Mouse (Mus musculus): Measurements from ENCODE around the gene Mbtd1.
"Not testable (repeated sequence)": the region's sequence is repeated elsewhere in the genome, so short reads cannot be mapped to it uniquely, and the experiment has no call there.

Mbtd1 gene

DNA sequence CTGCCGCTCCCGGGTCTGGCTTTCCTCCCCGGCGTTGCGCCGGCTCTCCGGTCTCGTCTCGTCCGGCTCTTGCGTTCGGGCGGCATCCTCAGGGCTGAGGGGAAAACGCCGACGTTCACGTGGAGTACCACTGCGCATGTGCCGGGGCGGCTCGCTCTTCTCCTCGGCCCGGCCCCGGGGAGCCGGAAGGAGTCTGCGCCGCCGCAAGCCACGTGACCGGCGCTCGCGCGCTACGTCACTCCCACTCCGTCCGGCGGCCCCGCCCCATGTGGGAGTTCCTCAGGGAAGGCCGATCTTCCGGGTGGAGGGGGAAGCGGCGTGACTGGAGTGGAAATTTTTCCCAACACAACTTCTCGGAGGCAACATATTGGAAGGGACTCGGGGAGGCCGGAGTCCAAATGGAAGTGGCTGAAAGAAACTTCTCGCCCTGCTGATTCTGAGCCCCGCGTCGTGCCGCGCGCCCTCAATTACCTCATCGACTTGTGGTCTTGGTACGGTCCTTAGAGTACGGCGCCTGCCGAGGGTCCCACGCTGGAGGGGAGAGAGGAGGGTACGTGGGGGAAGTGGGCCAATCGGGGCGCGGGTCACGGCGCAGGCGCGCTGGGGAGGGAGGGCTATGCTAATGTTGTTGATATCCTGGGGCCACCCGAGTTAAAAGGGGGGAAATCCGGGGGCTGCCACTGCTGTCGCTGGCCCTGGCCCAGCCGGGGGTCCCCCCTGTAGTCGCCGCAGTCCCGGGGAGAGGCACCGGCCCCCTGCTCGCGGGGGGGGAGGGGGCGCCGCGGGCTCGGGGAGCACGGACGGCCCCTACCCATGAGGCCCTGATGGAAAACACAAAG lies at the start of gene Mbtd1, which contains the start of gene Utp18:
Gene Mbtd1 (plus strand): TSS at position 281 of the 839 bp plus-strand sequence.
Gene Utp18 (minus strand): TSS at position 195 of the 839 bp plus-strand sequence.
- DNase-seq (ENCODE audit: low read depth, low spot score), result peak; percentile 95

DNA sequence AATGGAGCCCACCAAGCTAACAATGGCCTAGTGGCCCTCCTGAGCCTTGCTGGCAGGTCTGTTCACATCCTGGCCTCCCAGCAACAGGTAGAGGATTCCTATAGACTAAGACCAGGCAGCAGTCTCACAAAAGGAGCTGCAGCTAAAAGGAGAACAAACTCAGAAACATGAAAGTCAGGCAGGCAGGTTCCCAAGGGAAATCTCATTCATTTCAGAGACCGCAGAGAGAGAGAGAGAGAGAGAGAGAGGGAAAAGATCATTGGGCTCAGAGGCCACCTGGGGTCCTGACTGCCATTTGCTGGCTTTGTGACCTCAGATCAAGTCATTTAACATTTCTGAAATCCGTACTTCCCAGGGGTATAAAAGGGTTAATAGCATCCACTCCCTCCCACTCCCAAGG lies 38.3 kb upstream of the Mbtd1 start:
- no peak for DNase-seq (ENCODE audit: low read depth, low spot score)

DNA sequence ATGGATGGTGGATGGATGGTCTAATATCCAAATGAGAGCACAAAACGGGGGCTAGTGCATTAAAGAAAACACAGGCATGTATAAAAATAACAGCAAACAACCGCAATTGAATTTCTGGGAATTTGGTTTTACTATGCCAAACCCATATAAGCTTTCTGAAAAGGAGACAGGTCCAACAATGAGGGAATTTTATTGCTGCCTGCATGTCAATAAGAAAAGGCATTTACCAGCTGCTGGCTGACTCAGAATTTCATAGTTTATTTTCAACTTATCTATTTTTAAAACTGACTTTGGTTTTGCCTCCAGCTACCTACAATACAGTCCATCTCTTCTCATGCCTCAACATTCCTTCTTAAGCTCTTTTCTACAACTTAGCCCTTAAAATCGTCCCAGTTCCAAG lies 33.1 kb upstream of the Mbtd1 start:
- DNase-seq (ENCODE audit: low read depth, low spot score), result no peak

DNA sequence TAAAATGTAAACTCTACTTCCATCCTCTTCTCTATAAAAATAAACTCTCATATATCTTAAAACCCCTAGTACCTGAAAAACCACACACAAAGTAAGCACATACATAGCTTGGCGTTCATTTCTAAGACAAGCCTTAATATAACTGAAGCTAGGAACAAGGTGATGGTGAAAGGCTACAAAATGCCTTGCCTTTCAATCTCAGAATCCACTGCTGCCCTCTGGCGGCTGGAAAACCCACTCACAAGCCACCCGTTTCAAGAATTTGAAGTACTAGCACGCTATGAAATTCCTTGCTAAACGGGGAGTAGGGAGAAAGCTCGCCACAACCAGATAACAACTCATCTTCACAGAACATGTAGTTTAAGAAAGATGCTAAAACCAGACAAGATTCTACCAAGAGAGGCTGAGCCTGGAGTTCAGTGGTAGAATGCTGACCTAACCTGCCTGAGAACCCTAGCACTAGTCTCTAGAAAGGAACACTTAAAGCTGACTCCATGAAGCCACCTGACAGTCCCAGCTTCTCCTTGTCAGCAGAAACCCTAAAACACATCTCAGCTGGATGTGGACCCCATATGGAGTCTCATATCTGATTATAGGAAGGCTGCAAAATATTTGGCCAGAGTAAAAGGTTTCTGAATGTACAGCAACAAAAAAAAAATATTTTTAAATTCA lies 29.2 kb upstream of the Mbtd1 start:
- DNase-seq (ENCODE audit: low read depth, low spot score), result peak; percentile 64

DNA sequence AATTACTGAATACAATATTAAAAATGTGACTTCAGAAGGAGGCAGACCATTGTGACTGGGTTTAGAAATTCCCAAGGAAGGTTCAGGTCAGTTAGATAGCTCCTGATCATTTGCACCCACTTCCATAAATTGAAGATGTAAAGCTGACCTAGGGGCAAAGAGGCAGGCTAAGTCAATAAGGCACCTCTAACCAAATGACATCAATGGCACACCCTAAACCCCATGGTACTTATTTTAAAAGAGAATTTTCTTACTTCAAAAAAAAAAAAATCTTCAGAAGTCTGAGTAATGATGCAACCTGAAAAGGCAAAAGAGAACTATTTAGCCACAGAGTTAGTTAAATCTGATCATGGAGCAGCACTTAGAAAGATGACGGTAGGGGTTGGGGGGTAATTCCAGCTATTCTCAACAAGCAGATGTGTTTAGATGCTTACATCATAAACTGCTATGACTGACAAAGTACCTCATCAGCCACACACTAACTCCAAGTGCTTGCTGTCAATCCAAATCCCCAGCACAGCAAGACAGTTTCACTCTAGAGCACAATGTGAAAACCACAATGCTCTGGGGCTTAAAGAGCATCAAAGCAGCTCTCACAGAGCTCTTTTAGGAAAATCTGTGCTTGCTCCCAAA lies 25.0 kb upstream of the Mbtd1 start:
- no peak for DNase-seq (ENCODE audit: low read depth, low spot score)

DNA sequence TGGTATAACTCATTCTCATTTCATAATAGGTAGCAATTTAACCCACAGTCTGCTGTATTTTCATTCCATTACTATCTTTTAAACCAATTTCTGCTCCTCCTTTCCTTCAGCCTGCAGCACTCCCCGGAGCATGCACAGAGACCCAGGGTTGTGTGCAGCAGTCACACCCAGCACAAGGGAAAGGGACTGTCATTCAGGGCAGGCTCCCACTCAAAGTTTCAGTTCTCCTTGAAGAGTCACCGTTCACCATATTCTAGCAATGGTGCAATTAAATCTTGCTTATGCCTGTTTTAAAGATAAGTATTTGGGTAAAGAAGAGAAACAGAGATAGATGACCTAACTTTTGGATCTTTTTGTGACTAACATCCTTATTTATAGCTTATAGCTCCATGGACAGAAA lies 24.5 kb upstream of the Mbtd1 start:
- no peak for DNase-seq (ENCODE audit: low read depth, low spot score)

DNA sequence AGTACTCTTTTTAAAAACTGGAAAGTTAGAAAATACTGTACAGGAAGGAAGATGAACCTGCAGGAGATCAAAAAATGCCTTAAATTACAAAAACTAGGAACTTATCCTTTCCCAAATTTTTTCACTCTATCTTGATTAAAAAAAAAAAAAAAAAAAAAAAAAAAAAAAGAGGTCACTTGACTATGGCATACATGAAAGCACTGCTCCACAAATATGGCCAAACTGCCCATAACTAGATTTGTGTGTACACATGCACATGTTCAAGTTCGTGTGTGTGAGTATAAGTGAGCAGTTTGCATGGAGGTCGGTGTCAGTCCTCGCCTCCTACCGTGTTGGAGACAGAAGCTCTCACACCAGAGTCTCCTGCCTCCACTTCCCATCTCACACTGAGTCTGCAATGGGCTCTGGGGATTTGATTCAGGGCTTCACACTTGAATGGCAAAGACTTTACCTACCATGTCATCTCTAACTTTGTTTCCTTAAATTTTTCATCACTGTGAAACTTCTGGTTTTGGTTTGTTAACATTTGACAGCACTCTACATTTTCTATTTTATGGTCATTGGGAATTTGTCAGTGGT lies 23.5 kb upstream of the Mbtd1 start:
- no peak for DNase-seq (ENCODE audit: low read depth, low spot score)

DNA sequence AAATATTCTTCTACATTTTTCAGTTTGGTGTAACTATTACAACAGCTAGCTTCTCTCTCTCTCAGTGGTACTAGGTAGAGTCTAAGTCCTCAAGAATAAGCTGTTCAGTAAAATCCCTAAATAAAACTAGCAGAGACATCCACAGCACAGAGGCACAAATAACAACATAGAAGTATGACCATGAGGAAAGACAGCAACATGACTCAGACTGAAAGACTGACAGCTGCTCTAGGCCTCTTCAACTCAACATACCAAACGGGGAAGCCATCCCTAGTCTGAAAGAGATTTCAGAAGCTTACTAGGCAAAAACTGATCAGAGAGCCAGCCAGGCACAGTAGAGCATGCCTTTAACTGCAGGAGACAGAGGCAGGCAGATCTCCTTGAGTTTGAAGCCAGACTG lies 23.0 kb upstream of the Mbtd1 start:
- DNase-seq (ENCODE audit: low read depth, low spot score), result no peak

DNA sequence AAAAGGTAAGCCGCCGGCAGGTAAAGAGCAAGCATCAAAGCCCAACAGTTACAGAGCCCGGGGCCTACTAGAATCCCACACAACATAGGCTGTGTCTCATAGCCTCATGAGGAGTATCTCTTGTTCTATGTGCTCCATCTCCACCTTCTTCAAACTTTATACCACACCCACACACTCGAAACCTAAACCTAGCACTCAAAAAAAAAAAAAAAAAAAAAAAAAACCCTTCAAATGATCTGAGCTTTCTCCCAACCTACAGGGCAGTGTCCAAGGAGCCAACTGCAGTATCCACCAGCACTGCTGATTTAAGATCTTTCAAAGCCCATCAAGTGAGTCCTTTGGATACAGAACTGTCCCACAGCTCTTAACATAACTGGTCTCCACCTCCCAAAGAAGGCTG lies 1.6 kb upstream of the Mbtd1 start:
- DNase-seq (ENCODE audit: low read depth, low spot score), result no peak

DNA sequence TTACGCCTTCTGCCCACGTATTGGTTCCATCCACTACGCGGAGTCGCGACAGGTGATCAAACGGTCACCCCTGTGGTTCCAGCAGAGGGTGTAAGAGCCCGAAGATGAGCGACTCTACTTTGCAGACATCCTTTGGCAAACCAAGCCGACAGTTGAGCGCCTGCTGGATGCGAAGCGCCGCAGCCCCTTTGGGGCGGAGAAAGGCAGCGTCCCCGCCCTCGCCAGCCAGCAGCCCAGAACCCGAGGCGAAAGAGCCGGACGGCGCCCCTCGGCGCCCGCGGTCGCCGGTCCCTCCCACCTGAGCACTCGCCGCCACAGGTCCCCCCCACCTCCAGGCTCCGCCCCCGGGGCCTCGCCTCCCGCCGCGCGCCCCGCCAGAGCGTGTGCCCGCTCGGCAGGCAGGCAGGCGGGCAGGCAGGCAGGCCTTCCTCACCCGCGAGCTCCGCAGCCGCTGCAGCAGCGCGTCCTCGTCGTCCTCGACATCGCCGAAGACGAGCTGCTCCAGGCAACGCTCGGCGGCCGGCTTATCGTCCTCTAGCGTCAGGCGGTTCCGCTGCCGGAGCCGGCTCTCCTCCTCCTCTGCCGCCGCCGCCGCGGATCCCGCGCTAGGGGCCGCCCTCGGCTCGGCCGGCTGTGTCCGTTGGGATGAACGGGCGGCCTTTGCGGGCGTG lies 616 bp upstream of the Mbtd1 start:
- peak; percentile 8 for DNase-seq (ENCODE audit: low read depth, low spot score)

DNA sequence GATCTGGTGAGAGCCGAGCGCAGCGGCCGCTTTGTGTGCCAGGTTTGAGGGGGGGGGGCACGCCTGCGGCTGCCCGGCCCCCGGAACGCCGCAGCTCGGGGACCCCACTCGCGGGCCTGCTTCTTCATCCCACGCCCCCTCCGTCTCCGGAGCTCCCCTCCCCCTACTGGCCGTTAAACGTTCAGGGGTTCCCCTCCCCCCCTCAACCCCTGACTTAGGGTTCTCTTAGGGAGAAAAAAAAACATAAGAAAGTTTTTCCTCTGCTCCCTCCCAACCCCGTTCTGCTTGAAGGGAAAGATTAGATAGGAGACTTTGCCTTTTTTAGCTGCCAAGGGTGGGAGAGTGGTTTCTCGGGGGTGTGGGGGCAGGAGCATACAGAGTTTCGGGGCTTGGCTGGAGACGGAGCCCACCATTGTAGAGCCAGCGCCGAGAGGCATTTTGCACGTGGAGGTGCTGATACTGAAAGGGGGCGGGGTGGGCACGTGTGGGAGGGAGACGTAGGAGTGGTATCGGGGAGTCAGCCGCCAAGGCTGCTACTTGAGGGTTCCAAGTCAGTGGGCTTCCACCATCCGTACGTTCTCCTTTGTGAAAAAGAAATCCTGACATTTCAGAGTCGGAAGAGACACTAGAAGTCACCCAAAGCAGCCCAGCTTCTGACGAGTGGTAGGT lies 893 bp downstream of the Mbtd1 start:
- DNase-seq (ENCODE audit: low read depth, low spot score), result no peak

DNA sequence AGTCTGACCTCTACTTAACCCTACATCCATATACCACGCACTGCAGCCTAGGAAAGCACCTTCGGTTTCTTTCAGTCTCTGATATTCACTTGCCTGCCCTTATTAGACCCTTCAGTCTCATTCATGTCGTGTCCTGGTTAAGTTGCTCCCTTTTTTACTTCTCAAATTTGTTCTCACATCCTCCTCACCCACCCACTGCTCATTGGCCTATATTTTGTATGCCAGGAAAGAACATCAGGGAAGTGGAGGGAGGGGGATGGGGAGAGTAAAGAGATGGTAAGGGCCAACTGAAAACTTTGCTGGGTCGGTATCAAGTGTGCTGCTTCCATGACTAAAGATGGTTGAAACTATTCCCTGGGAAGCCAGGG lies 1.4 kb downstream of the Mbtd1 start:
- no peak for DNase-seq (ENCODE audit: low read depth, low spot score)

DNA sequence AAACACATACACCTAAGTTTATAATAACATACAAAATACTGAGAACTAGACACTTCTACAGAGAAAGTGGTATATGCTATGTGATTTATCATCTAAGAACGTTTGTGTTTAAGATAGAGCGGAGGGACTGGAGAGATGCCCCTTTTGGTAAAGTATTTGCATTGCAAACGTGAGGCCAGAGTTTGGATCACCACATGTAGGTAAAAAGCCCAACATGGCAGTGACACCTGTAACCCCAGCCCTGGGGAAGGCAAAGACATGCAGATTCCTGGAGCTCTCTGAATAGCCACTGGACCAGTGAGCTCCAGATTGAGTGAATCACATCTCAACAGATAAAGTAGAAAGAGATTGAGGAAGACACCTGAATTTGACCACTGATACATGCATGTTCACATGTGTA lies 12.1 kb downstream of the Mbtd1 start:
- DNase-seq (ENCODE audit: low read depth, low spot score), result no peak

DNA sequence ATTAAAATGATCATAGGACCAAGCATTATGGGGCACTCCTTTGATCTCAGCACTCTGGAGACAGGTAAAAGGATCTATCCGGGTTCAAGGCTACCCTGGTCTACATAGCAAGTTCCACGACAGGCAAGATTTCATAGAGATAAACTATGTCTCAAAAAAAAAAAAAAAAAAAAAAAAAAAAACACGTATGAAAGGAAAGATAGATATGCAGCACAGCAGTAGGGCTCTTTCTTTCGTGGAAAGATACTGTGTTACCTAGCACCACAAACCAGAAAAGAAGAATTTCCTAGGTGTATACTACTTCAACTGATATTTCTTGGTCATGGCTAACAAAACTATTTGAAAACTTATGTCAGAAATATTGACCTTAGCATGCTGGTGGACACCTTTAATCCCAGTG lies 21.2 kb downstream of the Mbtd1 start:
- DNase-seq (ENCODE audit: low read depth, low spot score), result no peak

DNA sequence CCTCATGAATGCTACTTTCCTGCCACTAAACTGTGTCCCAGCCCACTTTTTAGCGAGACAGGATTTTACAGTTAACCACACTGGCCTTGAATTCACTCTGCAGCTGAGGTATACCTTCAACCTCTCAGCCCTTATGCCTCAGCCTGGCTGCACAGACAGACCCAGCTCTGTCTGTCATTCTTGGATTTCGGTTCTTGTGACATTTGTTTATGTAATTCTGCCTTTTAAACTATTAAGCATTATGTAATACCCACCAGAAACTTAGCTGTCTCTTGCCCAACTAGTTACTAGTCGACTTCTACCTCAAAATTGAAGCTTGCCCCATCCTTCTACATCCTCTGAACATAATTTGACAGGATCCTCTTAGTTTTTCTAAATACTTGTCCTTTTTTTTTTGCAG lies 22.2 kb downstream of the Mbtd1 start:
- no peak for DNase-seq (ENCODE audit: low read depth, low spot score)

DNA sequence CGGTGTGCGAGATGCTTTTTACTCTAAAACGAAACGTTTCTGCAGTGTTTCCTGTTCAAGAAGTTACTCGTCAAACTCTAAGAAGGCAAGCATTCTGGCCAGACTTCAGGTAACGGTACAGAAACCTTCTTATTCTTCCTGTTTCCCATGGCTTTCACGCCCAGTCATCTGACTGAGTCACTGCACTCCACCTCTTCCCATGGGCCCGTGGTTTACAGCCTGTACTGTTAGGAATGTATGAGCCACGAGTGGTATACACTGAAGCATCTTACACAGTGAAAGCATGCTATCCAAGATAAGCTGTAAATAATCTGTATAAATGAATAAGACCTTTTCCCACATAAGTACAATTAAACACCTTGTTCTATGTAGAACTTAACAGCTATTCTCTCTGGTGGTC lies 23.2 kb downstream of the Mbtd1 start:
- no peak for DNase-seq (ENCODE audit: low read depth, low spot score)

DNA sequence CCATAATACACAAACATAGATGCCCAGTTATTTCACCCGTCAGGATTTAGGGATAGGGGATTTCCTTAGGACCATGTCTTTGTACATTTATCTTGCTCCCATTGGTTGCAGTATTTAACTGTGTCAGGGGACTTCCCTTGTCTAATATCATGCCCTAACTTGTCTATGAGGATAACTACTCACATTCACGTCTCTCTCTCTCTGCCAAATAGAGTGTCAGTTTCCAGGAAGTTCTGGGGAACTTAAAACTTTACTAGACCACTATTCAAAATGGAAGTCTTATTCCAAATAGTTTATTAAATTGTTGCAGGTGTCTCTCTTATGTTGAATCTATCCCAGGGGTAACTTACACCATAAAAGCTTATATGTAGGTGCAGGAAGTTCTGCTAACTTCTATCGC lies 26.0 kb downstream of the Mbtd1 start:
- no peak for DNase-seq (ENCODE audit: low read depth, low spot score)

DNA sequence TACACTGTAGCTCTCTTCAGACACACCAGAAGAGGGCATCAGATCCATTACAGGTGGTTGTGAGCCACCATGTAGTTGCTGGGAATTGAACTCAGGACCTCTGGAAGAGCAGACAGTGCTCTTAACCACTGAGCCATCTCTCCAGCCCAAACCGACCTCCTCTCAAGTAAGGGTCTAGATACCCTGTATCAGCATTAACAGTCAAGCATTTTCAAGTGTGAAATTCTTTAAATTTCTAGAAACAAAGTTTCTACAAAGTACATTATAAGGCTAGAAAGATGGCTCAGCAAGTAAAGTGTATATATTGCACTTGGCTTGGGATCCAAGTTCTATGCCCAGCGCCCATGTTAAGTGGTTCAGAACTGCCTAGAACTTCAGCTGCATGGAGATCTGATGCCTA lies 29.4 kb downstream of the Mbtd1 start:
- not testable (repeated sequence) for DNase-seq (ENCODE audit: low read depth, low spot score)

DNA sequence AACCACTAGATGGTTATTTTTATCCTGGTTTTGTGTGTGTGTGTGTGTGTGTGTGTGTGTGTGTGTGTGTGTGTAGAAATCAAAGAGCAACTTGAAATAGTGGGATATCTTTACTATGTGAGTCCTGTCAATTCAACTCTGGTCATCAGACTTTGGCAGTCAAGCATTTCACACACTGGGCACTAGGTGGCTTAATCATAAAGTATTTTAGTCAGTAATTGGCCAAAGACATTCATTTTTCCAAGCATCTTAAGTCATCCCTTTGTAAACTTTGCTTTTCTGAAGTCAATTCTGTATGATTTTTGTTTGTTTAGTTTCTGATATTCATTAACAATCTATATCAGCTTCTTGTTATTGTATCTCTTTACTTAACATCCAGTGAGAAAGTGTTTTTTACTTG lies 43.5 kb downstream of the Mbtd1 start:
- DNase-seq (ENCODE audit: low read depth, low spot score), result no peak

DNA sequence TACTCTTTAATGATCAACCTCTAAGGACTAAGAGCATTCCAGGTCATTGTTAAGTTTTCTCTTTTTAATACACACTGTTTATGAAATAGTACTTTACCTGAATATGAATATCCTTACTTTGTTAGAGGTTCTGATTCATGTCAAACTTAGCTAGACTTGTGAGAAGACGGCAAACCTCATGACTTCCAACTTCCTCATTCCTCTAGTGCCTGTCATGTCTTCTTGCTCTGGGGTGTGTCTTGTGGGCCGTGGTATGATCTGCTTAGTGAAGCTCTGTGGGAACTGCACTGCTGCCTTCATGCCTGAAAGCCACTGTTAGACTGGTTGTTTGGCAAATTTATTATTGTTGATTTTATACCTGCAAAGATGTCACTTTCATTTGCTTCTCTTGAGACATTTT lies 55.3 kb downstream of the Mbtd1 start:
- DNase-seq (ENCODE audit: low read depth, low spot score), result no peak

DNA sequence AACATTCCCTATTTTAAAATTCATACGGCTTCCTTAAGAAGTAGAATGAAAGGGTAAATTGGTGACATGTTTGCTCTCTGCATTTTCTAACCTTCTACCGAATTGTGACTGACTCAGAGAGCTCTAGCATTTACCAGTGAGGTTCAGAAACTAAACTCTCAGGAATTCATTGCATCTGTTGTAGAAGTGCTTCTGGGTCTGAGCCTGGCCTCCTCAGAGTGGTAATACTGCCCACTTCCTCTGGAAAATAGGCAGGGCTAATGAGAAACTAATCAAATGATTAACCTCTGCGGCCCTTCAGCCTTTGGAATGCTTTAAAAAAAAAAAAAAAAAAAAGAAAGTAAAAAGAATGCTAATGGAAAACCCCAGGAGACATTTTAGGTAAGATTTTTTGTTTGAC lies 59.3 kb downstream of the Mbtd1 start:
- DNase-seq (ENCODE audit: low read depth, low spot score), result no peak
